Mouse (Mus musculus) midbrain, embryonic 14.5 days (tissue): ENCODE data around the gene Lamb3. TPM values are rescaled to one million over a fixed set of nuclear protein-coding genes. Genes with fewer than 3 reads are reported as not detected.

Source experiments
- ATAC-seq: fragments of 200-750 bp; cut with Nextera tagmentation; 2 replicates; pipeline ENCODE4 v1.8.0; 2017; ENCODE audit warnings: moderate number of reproducible peaks, moderate library complexity; ENCODE audit not compliant: low FRiP score, low TSS enrichment
- DNase-seq: peaks from one replicate; pipeline ENCODE4 v3.0.0-alpha.2; 2015
- H3K27ac ChIP-seq: fragments of 300-500 bp; sonication (generic); replicated peaks from 2 replicates; pipeline ENCODE4 v1.5.1; 2014; ENCODE audit warnings: mild to moderate bottlenecking, low read depth, low read length, moderate library complexity
- H3K27me3 ChIP-seq: fragments of 300-500 bp; sonication (generic); 2 replicates; pipeline ENCODE4 v1.6.1; 2014; ENCODE audit warnings: low read length, control low read depth, mixed read lengths; ENCODE audit not compliant: control insufficient read depth, insufficient read depth
- H3K36me3 ChIP-seq: fragments of 300-500 bp; sonication (generic); 2 replicates; pipeline ENCODE4 v1.6.1; 2014; ENCODE audit warnings: low read length, control low read depth; ENCODE audit not compliant: control insufficient read depth, insufficient read depth
- H3K4me1 ChIP-seq: fragments of 300-500 bp; sonication (generic); 2 replicates; pipeline ENCODE4 v1.6.1; 2014; ENCODE audit warnings: mild to moderate bottlenecking, antibody characterized with exemption, low read length, control low read depth; ENCODE audit not compliant: control insufficient read depth, insufficient read depth
- H3K4me2 ChIP-seq: fragments of 300-500 bp; sonication (generic); 2 replicates; pipeline ENCODE4 v1.6.1; 2014; ENCODE audit warnings: mild to moderate bottlenecking, low read length, moderate library complexity
- H3K4me3 ChIP-seq: fragments of 300-500 bp; sonication (generic); replicated peaks from 2 replicates; pipeline ENCODE4 v1.5.1; 2014; ENCODE audit warnings: low read depth, low read length
- H3K9ac ChIP-seq: fragments of 300-500 bp; sonication (generic); replicated peaks from 2 replicates; pipeline ENCODE4 v1.6.1; 2014; ENCODE audit warnings: mild to moderate bottlenecking, low read length, moderate library complexity
- H3K9me3 ChIP-seq: fragments of 300-500 bp; sonication (generic); 2 replicates; pipeline ENCODE4 v1.6.1; 2016; ENCODE audit warnings: low read length, control low read depth, mixed read lengths; ENCODE audit not compliant: control insufficient read depth
- WGBS: fragments of 180-500 bp; shearing (Covaris S2); extraction: QIAGEN DNeasy Blood & Tissue Kit; methylation state at CpG from one replicate; pipeline ENCODE4 v1.1.7; 2014; 5-methylcytosine and 5-hydroxymethylcytosine counted together
- polyA plus RNA-seq: library from polyadenylated mRNA; unstranded; fragments of >200 nt; fragmentation: Nextera tagmentation; extraction: Ambion mirVana; gene quantifications from 2 replicates; pipeline ENCODE4 v1.2.1, GENCODE M21; 2014

Gene Lamb3
- polyA plus RNA-seq, 1 experiment from 2014 or later: 0.30 TPM

GRCm38 (mm10) chr1:193315705-193316357 is 108.3 kb downstream of the Lamb3 start:
- no peak for ATAC-seq
- Histone ChIP-seq H3K36me3 (no peaks in the 10 kb centered on the region), H3K27me3 (no peaks in the 10 kb centered on the region), H3K9ac (no peak overlapping the region), H3K27ac (no peak overlapping the region), H3K4me2 (no peak overlapping the region), H3K9me3 (no peaks in the 10 kb centered on the region), H3K4me1 (0 out of 2 replicates have a peak, but pooled peaks cover 4% of the 10 kb centered on the region), H3K4me3 (no peak overlapping the region)
- 74% methylated on average over 5 of the region's 5 CpGs for WGBS
- no peak for DNase-seq

GRCm38 (mm10) chr1:193316358-193316750 is 108.9 kb downstream of the Lamb3 start:
- Histone ChIP-seq H3K27ac (no peak overlapping the region), H3K4me3 (no peak overlapping the region), H3K36me3 (no peaks in the 10 kb centered on the region), H3K4me1 (0 out of 2 replicates have a peak, but pooled peaks cover 4% of the 10 kb centered on the region), H3K9me3 (no peaks in the 10 kb centered on the region), H3K9ac (no peak overlapping the region), H3K27me3 (no peaks in the 10 kb centered on the region), H3K4me2 (no peak overlapping the region)
- 79% methylated on average over 9 of the region's 9 CpGs for WGBS
- ATAC-seq: no peak
- no peak for DNase-seq

GRCm38 (mm10) chr1:193317159-193317559 is 109.7 kb downstream of the Lamb3 start:
- H3K9me3 ChIP-seq: no peaks in the 10 kb centered on the region
- no peaks in the 10 kb centered on the region for H3K27me3 ChIP-seq
- no peaks in the 10 kb centered on the region for H3K36me3 ChIP-seq
- WGBS: 24% methylated on average over 6 of the region's 6 CpGs
- ATAC-seq: no peak; the same call in 1 of the 2 replicates
- H3K27ac ChIP-seq: no peak overlapping the region
- peak; percentile 44 for DNase-seq
- no peak overlapping the region for H3K9ac ChIP-seq
- 0 out of 2 replicates have a peak, but pooled peaks cover 4% of the 10 kb centered on the region for H3K4me1 ChIP-seq
- H3K4me2 ChIP-seq: no peak overlapping the region
- no peak overlapping the region for H3K4me3 ChIP-seq

- Histone ChIP-seq H3K4me3 (no peak overlapping the region), H3K4me2 (no peak overlapping the region), H3K27ac (no peak overlapping the region), H3K9me3 (no peaks in the 10 kb centered on the region), H3K27me3 (no peaks in the 10 kb centered on the region), H3K4me1 (0 out of 2 replicates have a peak, but pooled peaks cover 4% of the 10 kb centered on the region), H3K36me3 (no peaks in the 10 kb centered on the region), H3K9ac (no peak overlapping the region)
- no peak for DNase-seq
- no peak for ATAC-seq
- WGBS: 65% methylated on average over 3 of the region's 3 CpGs
Observed at GRCm38 (mm10) chr1:193319721-193320120, 112.2 kb downstream of the Lamb3 start.

- Histone ChIP-seq H3K4me1 (0 out of 2 replicates have a peak, but pooled peaks cover 4% of the 10 kb centered on the region), H3K27me3 (no peaks in the 10 kb centered on the region), H3K9ac (no peak overlapping the region), H3K36me3 (no peaks in the 10 kb centered on the region), H3K4me3 (no peak overlapping the region), H3K27ac (no peak overlapping the region), H3K9me3 (no peaks in the 10 kb centered on the region), H3K4me2 (no peak overlapping the region)
- 93% methylated on average over 8 of the region's 8 CpGs for WGBS
- no peak for ATAC-seq
- no peak for DNase-seq
Observed at GRCm38 (mm10) chr1:193320398-193320797, 112.9 kb downstream of the Lamb3 start.

- Histone ChIP-seq H3K4me2 (no peak overlapping the region), H3K9me3 (no peaks in the 10 kb centered on the region), H3K9ac (no peak overlapping the region), H3K4me3 (no peak overlapping the region), H3K36me3 (no peaks in the 10 kb centered on the region), H3K27ac (no peak overlapping the region), H3K27me3 (no peaks in the 10 kb centered on the region), H3K4me1 (no peaks in the 10 kb centered on the region)
- ATAC-seq: no peak
- no peak for DNase-seq
- 95% methylated on average over 6 of the region's 6 CpGs for WGBS
Observed at GRCm38 (mm10) chr1:193323686-193324085, 116.2 kb downstream of the Lamb3 start.

GRCm38 (mm10) chr1:193324224-193324623 is 116.7 kb downstream of the Lamb3 start:
- 38% methylated on average over 2 of the region's 2 CpGs for WGBS
- no peaks in the 10 kb centered on the region for H3K27me3 ChIP-seq
- H3K4me2 ChIP-seq: no peak overlapping the region
- H3K27ac ChIP-seq: no peak overlapping the region
- DNase-seq (peak; percentile 56), ATAC-seq (no peak)
- no peaks in the 10 kb centered on the region for H3K9me3 ChIP-seq
- H3K9ac ChIP-seq: no peak overlapping the region
- no peaks in the 10 kb centered on the region for H3K36me3 ChIP-seq
- no peak overlapping the region for H3K4me3 ChIP-seq
- H3K4me1 ChIP-seq: no peaks in the 10 kb centered on the region

- no peak overlapping the region for H3K27ac ChIP-seq
- no peaks in the 10 kb centered on the region for H3K36me3 ChIP-seq
- no peaks in the 10 kb centered on the region for H3K9me3 ChIP-seq
- no peak overlapping the region for H3K4me3 ChIP-seq
- no peaks in the 10 kb centered on the region for H3K27me3 ChIP-seq
- 91% methylated on average over 6 of the region's 6 CpGs for WGBS
- H3K9ac ChIP-seq: no peak overlapping the region
- ATAC-seq (no peak), DNase-seq (no peak)
- no peaks in the 10 kb centered on the region for H3K4me1 ChIP-seq
- no peak overlapping the region for H3K4me2 ChIP-seq
Observed at GRCm38 (mm10) chr1:193325891-193326290, 118.4 kb downstream of the Lamb3 start.

GRCm38 (mm10) chr1:193326456-193327145 is 119.1 kb downstream of the Lamb3 start:
- no peaks in the 10 kb centered on the region for H3K4me1 ChIP-seq
- H3K4me2 ChIP-seq: no peak overlapping the region
- no peaks in the 10 kb centered on the region for H3K9me3 ChIP-seq
- no peak overlapping the region for H3K9ac ChIP-seq
- no peak overlapping the region for H3K4me3 ChIP-seq
- H3K27ac ChIP-seq: no peak overlapping the region
- DNase-seq: no peak
- ATAC-seq: no peak
- no peaks in the 10 kb centered on the region for H3K27me3 ChIP-seq
- WGBS: 74% methylated on average over 7 of the region's 7 CpGs
- H3K36me3 ChIP-seq: no peaks in the 10 kb centered on the region
